Mouse (Mus musculus): Measurements from ENCODE around the gene Fam209. TPM values are rescaled to one million over a fixed set of nuclear protein-coding genes. Genes with fewer than 3 reads are reported as not detected.

Fam209 gene
- total and polyA plus RNA-seq, 2 experiments from 2014 or later: 0.47 TPM; not detected in 1

DNA sequence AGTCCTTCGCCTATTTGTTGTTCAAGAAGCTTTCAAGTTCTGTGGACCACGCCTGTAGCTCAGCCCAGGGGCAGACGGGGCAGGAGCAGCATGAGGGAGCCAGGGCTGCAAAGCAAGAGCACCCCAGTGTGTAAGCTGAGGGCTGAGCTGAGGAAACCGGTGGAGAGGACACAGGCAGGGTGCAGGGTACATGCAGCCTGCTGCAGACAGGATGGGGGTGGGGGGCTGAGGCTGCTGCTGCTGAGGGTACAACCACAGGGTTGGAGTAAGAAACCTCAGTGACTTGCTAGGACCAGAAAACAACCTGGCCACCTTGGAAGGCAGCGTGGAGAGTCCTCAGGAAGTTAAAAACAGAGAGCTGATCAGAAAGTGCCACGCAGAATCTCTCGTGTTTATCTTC lies 8.0 kb downstream of the Fam209 start:
- WGBS: 59% methylated on average over 7 of the region's 7 CpGs
- H3K9ac ChIP-seq (replicated peaks; ENCODE audit: low read length, poor library complexity, severe bottlenecking): no peak overlapping the region

GRCm38 (mm10) chr2:172481654-172482385 lies 9.5 kb downstream of the Fam209 start:
- DNase-seq (ENCODE audit: low spot score) (no peak), ATAC-seq (ENCODE audit: low FRiP score) (no peak)
- Histone ChIP-seq H3K27me3 (ENCODE audit: insufficient read depth, low read length) (no peaks in the 10 kb centered on the region), H3K9ac (replicated peaks; ENCODE audit: low read length, poor library complexity, severe bottlenecking) (no peak overlapping the region), H3K4me1 (ENCODE audit: insufficient read depth, low read length) (no peaks in the 10 kb centered on the region), H3K36me3 (ENCODE audit: insufficient read depth, low read length) (no peaks in the 10 kb centered on the region), H3K9me3 (ENCODE audit: low read length) (no peaks in the 10 kb centered on the region), H3K4me3 (ENCODE audit: low read depth, low read length) (no peak overlapping the region), H3K4me2 (ENCODE audit: low read depth, low read length, poor library complexity, severe bottlenecking) (no peak overlapping the region), H3K27ac (ENCODE audit: low read depth, low read length) (no peak overlapping the region)
- no peak for TF ChIP-seq CTCF (IDR thresholded peaks at IDR 0.05)
- WGBS: 86% methylated on average over 16 of the region's 16 CpGs

More for the DNA sequence above, 8.0 kb downstream of the Fam209 start:
- ATAC-seq (ENCODE audit: low FRiP score) (no peak), DNase-seq (ENCODE audit: low spot score) (no peak)
- Histone ChIP-seq H3K27me3 (ENCODE audit: insufficient read depth, low read length) (no peaks in the 10 kb centered on the region), H3K36me3 (ENCODE audit: insufficient read depth, low read length) (no peaks in the 10 kb centered on the region), H3K9me3 (ENCODE audit: low read length) (no peaks in the 10 kb centered on the region), H3K4me1 (ENCODE audit: insufficient read depth, low read length) (no peaks in the 10 kb centered on the region), H3K27ac (ENCODE audit: low read depth, low read length) (no peak overlapping the region), H3K4me3 (ENCODE audit: low read depth, low read length) (no peak overlapping the region), H3K4me2 (ENCODE audit: low read depth, low read length, poor library complexity, severe bottlenecking) (no peak overlapping the region)
- no peak for TF ChIP-seq CTCF (IDR thresholded peaks at IDR 0.05)

- Histone ChIP-seq H3K4me2 (ENCODE audit: low read depth, low read length, poor library complexity, severe bottlenecking) (no peak overlapping the region), H3K4me3 (ENCODE audit: low read depth, low read length) (no peak overlapping the region), H3K9ac (replicated peaks; ENCODE audit: low read length, poor library complexity, severe bottlenecking) (no peak overlapping the region), H3K27me3 (ENCODE audit: insufficient read depth, low read length) (no peaks in the 10 kb centered on the region), H3K9me3 (ENCODE audit: low read length) (no peaks in the 10 kb centered on the region), H3K4me1 (ENCODE audit: insufficient read depth, low read length) (no peaks in the 10 kb centered on the region), H3K27ac (ENCODE audit: low read depth, low read length) (no peak overlapping the region), H3K36me3 (ENCODE audit: insufficient read depth, low read length) (no peaks in the 10 kb centered on the region)
- 79% methylated on average over 14 of the region's 14 CpGs for WGBS
- peak; percentile 59 for DNase-seq (ENCODE audit: low spot score)
- no peak for ATAC-seq (ENCODE audit: low FRiP score)
- no peak for TF ChIP-seq CTCF (IDR thresholded peaks at IDR 0.05)
Measured at GRCm38 (mm10) chr2:172483766-172484413, 11.6 kb downstream of the Fam209 start.

DNA sequence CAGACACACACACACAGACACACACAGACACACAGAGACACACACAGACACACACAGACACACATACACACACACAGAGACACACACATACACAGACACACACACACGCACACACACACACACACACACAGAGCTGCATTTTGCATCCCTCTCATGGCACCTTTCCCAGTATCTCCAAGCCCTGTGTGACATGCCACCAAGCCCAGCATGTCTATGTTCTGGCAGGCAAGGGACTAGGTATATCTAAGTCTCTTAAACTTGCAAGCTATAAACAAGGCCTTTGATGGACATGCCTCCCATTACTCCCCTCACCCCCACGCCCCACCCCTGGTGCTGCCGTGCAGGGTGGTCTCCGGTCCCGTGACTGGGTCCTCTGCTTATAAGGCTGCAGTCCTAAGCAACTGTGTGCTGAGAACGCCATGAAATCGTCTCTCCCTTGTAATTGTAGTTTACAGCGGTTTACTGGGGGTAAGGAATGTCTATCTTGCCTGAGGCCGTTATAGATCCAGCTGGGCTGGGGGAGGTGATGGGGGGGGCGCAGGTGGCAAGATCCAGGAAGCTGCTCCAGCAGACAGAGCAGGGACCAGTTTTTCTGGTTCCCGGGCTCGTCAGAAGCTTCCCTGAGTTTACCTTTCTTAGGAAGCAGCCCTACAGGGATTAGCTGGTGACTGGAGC lies 12.5 kb downstream of the Fam209 start:
- Histone ChIP-seq H3K4me1 (ENCODE audit: insufficient read depth, low read length) (no peaks in the 10 kb centered on the region), H3K36me3 (ENCODE audit: insufficient read depth, low read length) (no peaks in the 10 kb centered on the region), H3K9ac (replicated peaks; ENCODE audit: low read length, poor library complexity, severe bottlenecking) (no peak overlapping the region), H3K4me2 (ENCODE audit: low read depth, low read length, poor library complexity, severe bottlenecking) (no peak overlapping the region), H3K4me3 (ENCODE audit: low read depth, low read length) (no peak overlapping the region), H3K27ac (ENCODE audit: low read depth, low read length) (no peak overlapping the region), H3K9me3 (ENCODE audit: low read length) (no peaks in the 10 kb centered on the region), H3K27me3 (ENCODE audit: insufficient read depth, low read length) (no peaks in the 10 kb centered on the region)
- 55% methylated on average over 12 of the region's 12 CpGs for WGBS
- ATAC-seq (ENCODE audit: low FRiP score) (no peak), DNase-seq (ENCODE audit: low spot score) (no peak)
- TF ChIP-seq CTCF (IDR thresholded peaks at IDR 0.05): no peak

- DNase-seq (ENCODE audit: low spot score) (no peak), ATAC-seq (ENCODE audit: low FRiP score) (no peak)
- no peaks in the 10 kb centered on the region for H3K36me3 ChIP-seq (ENCODE audit: insufficient read depth, low read length)
- H3K4me1 ChIP-seq (ENCODE audit: insufficient read depth, low read length): no peaks in the 10 kb centered on the region
- no peak overlapping the region for H3K4me3 ChIP-seq (ENCODE audit: low read depth, low read length)
- no peak overlapping the region for H3K9ac ChIP-seq (replicated peaks; ENCODE audit: low read length, poor library complexity, severe bottlenecking)
- no peak overlapping the region for H3K4me2 ChIP-seq (ENCODE audit: low read depth, low read length, poor library complexity, severe bottlenecking)
- no peaks in the 10 kb centered on the region for H3K9me3 ChIP-seq (ENCODE audit: low read length)
- no peaks in the 10 kb centered on the region for H3K27me3 ChIP-seq (ENCODE audit: insufficient read depth, low read length)
- TF ChIP-seq CTCF (IDR thresholded peaks at IDR 0.05): no peak
- WGBS: 77% methylated on average over 8 of the region's 8 CpGs
- no peak overlapping the region for H3K27ac ChIP-seq (ENCODE audit: low read depth, low read length)
Measured at GRCm38 (mm10) chr2:172496736-172497345, 24.5 kb downstream of the Fam209 start.
